Mouse (Mus musculus) naive thymus-derived CD4-positive, alpha-beta T cell, adult 2 months (primary cell): Measurements from ENCODE around the gene Psmd5.
A peak's percentile ranks its signal among the peaks of the same experiment; 100 is the strongest.
"Not testable (repeated sequence)": the region's sequence is repeated elsewhere in the genome, so short reads cannot be mapped to it uniquely, and the experiment has no call there.

Experiments used
- DNase-seq: peaks from one replicate; pipeline ENCODE4 v3.0.0-alpha.2; 2011; ENCODE audit warnings: low read depth

Psmd5 gene

DNA sequence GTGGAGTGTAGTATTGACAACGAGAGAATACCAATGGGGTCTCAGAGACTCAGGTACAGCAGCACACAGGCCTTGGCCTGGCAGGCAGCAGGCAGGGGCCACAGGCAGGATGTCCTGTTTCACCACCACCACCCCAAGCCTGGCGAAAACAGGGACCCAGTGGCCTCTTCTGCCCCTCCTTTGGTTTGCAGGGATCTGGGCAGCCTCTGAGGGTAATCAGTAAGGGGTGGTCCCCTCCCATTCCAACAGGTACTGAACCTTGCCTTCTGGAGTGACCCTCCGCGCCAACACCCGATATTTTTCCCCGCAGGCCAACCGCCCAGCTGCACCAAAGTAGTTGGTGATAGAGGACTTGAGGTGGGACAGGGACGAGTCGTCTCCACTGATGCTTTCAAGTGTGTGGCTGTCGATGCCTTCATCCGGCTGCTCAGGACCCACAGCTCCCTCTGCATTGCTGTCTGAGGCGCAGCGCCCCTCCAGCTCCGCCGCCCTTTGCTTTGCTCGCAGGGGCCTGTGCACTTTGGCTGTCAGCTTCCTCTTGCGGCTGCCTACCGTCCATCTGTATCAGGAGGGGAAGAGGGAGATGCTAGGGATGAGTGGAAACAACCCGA, 20.8 kb upstream of the Psmd5 start:
- no peak for DNase-seq

DNA sequence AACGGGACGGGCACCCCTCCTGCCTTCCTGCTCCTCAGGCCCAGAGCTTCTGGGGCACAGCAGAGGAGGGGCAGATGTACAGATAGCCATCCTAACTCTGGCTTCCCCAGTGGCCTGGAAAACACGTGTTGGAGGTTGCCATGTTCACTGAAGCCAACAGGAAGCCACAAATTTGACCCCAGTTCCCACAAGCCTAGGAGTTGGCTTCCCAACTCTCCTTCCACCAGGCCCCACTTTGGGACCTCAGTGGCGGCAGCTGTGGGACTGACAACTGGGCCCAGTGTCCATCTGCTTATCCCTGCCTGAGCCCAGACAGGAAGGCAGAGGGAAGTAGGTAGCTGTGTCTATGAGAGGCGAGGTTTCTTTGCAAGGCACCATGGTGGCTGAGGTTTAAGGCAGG, 19.2 kb upstream of the Psmd5 start:
- no peak for DNase-seq

GRCm38 (mm10) chr2:34884186-34884585, 9.4 kb upstream of the Psmd5 start:
- no peak for DNase-seq

- DNase-seq, result no peak
These were observed 8.4 kb upstream of the Psmd5 start for GRCm38 (mm10) chr2:34883190-34883589.

- DNase-seq, result no peak
These were observed 8.0 kb upstream of the Psmd5 start for GRCm38 (mm10) chr2:34882757-34883156.

- no peak for DNase-seq
These were observed 5.3 kb upstream of the Psmd5 start for GRCm38 (mm10) chr2:34880054-34880453.

GRCm38 (mm10) chr2:34874271-34874670, 497 bp downstream of the Psmd5 start, which contains the start of gene Cutal:
Gene Cutal, plus strand, starts transcription at chr2:34874396.
- no peak for DNase-seq

DNA sequence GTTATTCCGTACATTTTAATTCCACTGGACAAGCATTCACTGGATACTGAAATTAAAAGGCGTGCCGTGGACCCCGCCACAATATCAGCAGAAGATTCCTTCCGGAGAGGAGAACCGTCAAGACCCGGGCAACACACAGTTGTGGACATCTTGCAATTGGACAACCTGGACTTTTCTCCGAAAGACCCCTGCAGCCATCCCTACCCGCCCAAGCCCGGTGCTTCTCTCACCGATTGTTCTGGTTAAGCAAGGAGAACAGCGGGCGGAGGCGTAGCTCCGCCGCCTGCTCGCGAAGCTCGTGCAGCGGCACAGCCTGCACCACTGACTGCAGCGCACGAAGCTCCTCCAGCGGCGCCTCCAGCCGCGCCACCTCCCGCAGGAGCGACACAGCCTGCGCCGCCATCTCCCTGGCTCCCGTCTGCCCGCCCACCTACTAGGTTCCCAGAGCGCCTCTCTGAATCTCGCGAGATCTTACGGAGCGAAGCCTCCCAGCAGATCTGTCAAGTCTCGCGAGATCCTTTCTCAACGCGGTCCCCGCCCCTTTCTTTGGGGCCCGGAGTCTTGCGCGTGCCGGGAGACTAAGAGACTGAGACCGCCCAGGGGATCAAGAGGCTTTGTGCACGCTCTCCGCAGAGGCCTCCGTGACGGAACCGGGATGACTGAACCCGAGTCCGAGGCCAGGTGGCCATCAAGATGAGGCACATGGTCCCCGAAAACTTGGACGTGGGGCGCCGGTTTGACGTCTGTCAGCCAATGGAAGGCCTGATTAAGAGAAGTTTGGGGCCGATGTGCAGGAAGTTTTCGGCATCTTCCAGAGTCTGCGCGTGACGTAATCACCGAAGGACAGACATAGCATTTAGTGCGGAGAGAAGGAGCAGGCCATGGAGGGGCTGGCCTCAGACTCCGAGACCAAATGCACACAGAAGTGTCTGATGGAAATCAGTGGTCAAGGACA, 4.0 kb downstream of the Psmd5 start:
- peak; percentile 99 for DNase-seq

DNA sequence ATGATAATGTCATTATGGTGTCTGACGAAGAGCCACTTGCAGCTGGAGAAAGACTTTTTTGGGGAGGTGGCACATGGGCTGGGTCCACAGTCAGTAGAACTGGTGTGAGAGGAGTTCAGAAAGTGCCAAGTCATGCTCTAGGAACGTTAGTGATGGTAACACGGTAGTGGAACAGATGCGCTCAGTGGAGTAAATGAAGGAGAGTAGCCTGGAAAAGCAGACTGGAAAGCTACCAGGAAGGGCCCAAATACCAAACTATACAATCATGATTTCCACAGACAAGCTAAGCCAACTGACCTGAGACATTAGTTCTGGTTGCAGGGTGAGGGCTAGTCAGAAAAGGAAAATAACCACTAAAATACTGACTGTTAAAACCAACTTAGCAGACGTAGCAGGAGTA, 5.1 kb downstream of the Psmd5 start:
- DNase-seq, result peak; percentile 15

DNA sequence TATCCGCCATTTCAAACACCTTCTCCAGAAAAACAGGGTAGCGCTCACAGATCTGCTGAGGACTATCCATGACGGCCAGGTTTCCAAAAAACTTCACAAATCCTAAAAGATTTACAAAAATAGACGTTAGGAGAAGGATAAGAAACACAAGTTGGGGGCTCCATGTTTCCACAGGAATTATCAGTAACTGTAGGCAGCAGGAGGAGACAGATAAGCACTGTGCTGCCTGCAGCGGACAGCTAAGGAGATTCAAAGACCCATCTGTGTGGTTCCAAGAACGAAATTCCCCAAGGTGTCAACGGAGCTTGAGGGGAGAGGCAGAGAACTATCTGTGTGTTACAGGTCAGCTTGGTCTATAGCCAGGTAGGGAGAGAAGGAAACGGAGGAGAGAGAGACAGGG, 17.0 kb downstream of the Psmd5 start:
- DNase-seq, result no peak

- no peak for DNase-seq
These were observed 19.5 kb downstream of the Psmd5 start for GRCm38 (mm10) chr2:34855265-34855664.

GRCm38 (mm10) chr2:34847702-34848101, 27.1 kb downstream of the Psmd5 start:
- DNase-seq, result no peak

DNA sequence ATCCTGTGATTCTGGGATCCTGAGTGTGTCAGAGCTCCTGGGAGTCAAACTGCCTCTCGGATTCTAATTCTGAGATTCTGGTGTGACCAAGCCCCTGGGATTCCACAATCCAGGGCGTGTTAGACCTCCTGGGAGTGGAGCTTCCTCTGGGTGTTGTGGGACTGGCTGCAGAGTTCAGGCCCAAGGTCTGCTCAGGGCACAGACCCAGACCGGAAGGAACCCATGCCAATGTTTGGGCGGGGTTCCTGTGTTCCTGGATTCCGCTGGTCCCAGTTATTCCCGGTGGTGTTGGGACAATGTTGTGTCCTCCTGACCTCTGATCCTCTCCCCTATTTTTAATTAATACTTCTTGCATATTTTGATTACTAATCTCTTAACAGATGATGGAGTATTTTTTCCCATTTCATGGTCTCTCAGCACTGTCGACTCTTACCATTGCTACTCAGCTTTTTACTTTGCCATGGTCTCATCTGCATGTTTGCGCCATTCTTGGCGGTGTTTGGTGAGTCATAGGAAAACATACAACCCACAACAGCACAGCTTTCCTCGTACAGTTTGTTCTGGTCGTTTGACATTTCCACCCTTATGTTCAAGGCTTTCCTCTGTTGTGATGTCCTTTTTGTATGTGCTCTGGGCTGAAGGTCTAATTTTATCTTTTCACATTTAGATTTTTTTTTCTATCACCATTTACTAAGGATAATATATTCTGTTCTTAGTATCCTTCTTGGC, 31.4 kb downstream of the Psmd5 start:
- DNase-seq, result no peak

DNA sequence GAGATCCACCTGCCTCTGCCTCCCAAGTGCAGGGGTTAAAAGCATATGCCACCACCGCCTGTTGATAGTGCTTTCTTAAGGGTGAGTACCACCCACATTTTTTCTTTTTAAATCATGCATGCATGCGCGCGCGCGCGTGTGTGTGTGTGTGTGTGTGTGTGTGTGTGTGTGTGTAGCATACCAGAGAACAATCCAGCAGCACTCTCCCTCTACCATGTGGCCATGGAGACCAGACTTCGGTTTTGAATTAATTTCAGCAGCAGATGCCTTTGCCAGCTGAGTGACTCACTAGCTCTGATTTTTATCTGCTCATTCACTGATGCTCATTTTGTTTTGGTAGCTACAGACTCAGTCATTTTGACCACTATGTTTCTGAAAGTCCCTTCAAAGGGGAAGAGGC, 33.1 kb downstream of the Psmd5 start:
- no peak for DNase-seq

GRCm38 (mm10) chr2:34840143-34840542, 34.6 kb downstream of the Psmd5 start:
- DNase-seq, result not testable (repeated sequence)

DNA sequence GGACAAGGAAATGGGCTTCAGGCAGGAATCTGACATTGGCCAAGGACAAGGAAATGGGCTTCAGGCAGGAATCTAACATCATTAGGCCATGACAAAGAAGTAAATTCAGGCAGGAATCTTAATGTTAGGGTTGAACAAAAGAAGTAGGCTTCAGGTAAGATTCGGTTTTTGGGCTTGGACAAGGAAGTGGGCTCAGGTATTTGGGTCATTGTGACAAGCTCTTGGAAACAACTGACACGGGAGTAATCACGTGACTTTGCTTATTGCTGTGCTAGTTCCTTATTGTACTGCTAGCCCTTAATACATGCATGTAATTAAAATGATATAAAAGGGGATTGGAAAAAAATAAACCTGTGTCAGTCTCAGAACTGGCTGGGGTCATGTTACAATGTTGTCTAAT, 39.1 kb downstream of the Psmd5 start:
- DNase-seq, result no peak

DNA sequence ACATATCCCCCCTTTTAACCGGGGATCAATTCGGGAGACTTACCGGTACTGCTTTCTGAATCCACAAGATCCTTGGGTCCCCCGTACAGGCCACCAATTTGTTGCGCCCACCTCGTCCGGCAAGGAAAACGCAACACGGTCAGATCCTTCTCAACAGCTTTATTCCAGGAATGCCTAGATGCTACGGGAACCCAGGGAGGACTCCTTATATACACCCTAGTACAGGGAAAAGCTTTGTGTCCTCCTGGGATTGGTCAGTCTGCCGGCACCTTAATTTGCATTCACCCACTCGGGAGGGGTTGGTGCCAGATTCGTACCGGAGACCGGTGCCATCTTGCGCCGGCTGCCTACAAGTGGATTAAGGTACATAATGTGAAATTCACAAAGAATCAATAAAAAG, 41.1 kb downstream of the Psmd5 start:
- no peak for DNase-seq

DNA sequence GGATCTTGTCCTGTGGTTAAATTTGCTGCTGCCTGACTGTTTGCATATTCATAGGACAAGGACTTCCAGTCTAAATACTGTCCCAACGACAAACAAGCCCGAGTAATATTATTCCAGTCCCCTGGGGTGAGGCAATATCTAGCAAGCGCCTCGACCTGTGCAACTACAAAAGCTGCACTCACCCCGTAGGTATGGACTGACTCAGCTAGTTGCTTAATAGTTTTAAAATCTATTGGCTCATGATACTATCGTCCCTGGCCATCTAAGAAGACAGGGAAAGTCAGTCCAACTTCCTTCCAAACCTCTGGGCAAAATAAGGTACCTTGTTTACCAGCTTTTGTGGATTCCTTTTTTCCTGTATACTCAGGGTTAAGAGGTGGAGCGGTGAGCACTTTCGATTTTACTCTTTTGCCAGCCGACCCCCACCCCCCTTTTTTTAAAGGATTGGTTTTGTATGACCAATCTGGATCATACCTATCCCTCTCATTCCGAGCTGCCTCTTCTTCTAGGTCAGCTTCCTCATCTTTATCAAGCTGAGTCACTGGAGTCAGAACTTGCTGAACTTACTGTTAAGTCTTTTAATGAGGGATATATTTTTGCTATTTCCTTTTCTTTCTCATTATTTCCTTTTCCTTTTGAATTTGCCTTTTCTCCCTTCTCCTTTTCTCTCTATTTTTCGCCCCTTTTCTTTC, 41.9 kb downstream of the Psmd5 start, which contains the start of gene Gm34653:
Gene Gm34653 (plus strand): TSS at position 242 of the 692 bp plus-strand sequence.
- not testable (repeated sequence) for DNase-seq

GRCm38 (mm10) chr2:34830066-34830465, 44.7 kb downstream of the Psmd5 start:
- not testable (repeated sequence) for DNase-seq

- DNase-seq, result no peak
These were observed 46.7 kb downstream of the Psmd5 start for GRCm38 (mm10) chr2:34828026-34828425.

DNA sequence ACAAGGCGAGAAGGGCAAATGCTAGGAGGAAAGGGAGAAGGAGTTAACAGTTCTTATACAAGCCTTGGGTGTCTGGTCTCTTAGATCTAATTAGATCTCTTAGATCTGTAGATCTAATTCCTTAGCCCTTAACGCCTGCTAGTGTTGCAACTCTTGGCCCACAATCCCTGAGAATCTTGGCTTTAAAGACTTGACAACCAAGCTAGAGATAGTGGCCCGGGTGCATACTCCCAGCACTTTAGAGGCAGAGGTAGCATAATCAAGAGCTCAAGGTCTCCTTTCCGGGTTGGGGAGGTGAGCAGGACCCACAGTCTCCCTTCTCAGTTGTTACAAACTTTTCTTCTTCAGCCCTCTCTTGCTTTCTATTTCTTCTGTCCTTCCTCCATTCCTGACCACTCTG, 47.2 kb downstream of the Psmd5 start:
- DNase-seq, result no peak
